Mouse (Mus musculus) thymus, adult 18-20 months (tissue): ENCODE results near the gene Cfap161.

Experiments
- DNase-seq, 2 experiments: peaks; one replicate each; pipeline ENCODE4 v3.0.0; 2022; ENCODE audit warnings: mixed read lengths in 2 of 2

Gene Cfap161

DNA sequence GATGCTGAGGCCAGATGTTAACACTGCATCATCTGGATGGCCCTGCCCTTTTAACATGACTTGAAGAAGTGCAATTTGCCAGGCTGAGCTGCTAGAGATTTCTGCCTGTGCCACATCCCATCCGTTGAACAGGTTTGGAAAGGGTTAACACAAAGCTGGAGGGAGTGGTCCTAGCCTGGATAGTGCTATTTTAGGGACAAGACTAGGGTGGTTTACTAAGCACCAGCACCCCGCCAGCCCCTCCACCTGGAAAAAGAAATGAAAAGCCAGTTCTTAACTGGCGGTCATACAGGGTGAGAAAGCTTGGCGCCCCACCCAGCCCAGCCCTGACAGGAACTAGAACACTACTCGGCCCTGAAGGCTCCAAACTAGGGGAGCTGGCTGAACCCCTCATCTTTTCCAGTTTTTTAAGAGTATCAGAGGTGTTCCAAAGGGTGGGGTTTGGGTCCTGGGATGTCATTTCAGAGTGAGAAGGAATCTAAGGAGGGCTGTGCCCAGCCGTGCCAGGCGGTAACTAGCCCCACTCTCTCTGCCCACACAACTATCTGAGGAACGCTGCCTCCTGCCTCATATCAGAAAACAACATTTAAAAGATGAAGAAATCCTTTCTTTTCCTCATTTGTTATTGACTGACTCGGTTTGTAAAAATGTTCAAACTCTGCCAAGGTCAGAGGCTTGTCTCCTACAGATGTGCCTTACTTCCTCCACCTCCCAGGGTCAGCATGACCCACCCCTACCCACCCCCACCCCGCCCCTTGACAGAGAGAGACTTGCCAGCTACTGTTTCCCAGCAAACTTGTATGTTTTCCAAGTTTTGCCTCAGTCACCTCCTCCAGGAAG lies 55.8 kb downstream of the Cfap161 start:
- no peak for DNase-seq

DNA sequence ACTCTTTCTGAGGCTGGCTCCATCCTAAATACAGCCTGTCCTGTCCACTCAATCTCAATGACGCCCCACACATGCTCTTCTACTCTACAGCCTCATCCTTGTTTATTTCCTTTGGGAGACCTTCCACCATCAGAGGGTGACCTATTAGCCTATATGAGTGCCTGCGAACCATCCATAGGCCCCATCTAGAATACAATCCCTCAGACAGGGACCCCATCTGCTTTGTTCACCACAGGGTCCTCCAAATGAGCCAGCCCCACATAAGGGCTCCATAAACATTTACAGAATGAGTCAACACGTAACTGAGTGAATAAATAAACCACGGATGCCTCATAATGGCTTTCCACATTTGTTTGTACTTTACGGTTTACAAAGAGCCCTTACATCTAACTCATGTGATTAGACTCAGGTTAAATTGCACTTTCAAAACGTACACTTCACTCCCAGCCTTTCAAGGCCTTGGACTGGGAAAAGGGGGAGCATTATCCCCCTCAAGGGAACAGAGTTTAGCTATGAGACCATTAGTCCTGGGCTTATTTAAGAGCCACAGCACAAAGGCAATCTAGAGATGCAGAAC lies 56.7 kb downstream of the Cfap161 start:
- no peak for DNase-seq

DNA sequence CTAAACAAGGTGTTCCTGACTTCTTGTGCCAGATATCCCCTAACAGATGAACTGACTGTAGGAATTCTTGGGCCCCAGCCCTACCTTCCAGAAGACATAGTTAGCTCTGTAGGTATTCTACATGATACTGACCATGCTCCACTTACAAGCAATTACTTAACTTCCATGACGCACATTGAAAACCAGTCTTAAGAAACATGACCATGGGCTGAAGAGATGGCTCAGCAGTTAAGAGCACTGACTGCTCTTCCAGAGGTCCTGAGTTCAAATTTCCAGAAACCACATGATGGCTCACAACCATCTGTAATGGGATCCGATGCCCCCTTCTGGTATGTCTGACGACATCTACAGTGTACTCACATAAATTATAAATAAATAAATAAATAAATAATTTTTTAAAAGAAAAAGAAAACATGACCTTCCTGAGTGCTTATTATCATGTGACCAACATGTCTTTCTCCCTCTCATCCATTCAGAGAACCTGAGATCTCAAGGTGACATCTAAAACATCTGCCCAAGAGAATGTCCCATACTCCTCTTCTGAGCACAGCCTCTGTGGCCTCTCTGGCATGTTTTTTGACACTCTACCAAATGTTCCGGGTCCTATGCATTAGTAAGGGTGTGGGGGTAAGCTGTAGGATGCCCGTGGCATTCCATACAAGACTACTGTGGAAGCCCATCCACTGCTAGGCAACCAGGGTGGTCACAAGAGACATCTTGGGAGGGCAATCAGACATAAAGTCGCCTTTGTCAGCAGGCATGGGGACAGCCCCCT lies 58.2 kb downstream of the Cfap161 start:
- no peak for DNase-seq

DNA sequence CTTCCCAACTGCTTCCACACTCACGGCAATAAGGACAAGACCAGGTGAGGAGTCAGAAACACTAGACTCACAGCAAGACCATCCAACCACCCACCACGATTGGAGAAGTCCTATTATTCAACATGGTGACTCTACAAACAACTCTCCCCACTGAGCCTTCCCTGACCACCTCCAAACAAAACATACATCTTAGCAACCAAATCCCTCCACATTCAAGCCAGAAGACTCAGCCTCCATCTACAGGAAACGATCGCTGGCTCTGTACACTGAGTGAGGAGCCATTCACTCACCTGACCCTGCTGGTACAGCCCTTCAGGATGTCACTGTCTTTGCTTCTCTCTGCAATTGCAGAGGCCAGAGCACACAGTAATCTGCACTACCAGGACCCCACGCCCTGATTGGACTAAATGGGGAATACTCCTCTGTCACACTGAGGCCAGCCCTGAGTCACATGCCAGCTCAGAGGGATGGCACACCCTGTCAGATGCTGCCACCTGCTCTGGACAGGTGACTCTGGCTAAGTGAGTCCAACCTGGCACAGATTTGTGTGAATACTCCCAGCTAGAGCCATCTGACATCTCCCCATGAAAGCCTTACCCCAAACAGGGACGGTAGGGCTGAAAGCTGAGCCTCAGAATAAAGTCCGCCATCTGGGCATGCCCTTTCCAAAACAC lies 59.4 kb downstream of the Cfap161 start:
- no peak for DNase-seq

DNA sequence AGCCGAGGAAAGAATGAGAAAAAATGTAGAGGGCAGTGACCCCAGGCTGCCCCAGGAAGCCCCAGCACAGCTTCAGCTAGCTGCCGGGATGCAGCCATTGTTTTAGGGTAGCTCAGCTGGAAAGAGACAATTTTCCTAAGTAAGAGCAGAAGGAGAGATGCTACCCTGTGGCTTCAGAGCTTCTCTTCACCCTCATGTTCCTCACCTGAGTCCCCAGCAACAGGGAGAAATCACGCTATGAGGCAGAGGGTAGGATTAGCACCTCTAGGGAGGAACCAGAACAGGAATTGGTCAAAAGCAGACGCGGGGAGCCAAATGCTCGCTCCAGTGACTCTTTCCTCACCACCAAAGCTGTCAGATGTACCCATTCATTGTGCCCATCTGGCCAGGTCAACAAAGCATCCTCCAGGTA lies 60.0 kb downstream of the Cfap161 start:
- no peak for DNase-seq

DNA sequence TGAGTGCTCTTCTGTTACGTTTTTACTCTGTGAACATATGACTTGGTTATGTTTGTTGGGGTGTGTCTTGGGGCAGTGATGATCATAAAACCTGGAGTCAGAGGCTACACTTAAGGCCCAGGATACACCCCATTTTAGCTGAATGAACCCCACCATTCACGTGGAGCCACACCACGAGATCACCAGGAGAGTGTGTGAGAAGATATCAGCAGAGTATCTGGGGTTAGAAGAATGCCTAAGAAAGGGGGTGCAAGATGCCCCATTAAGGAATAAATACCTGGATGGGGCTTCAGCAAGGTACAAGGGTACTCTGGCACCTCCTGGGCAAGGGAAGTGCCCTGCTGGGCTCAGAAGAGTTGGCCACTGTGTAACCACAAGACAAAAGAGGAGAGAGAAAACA lies 60.4 kb downstream of the Cfap161 start:
- DNase-seq, result no peak

DNA sequence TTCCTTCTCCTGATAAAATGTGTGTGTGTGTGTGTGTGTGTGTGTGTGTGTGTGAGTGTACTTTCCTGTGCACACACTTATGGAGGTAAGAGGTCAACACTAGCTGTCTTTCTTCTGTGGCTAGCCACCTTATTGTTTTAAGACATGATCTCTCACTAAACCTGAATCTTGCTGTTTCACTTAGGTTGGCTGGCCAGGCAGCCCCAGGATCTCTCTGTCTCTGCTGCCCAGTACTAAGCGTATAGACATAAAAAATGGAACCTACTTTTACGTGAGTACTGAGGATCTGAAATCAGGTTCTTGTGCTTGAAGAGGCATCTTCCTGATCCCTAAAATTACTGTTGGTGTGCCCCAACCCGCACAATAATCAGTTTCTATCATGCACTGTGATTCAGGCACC lies 61.9 kb downstream of the Cfap161 start:
- no peak for DNase-seq

DNA sequence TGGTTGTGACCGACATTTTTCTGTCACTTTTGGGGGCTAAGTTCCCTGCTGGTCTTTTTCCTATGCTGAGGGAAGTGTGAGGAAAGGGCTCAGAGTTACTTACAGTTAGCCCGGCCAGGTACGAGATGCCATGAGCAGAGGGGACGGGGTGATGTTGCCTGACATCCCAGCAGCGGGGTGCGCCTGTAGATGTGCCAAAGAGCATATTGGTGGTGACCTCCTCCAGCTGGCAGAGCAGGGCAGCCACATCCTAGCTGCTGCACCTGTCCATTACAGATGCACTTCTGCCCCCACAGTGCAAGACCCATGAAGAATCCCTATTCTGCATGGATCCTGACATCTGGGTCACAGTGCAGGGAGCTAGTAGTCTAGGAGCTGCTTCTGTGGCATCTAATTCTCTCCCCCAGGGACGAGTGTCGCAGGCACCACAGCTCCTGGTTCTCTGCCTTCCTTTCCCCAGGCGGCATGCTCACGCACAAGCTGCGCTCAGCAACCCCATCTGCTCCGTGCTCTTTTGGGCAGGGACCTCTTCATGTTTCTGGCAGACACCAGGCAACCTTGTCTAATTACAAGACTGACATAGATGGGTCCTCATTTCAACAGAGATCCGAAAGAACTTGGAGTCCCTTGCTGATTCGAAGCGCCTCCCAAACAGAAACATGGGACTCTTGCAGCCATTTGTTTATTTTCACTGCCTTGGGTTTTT lies 62.6 kb downstream of the Cfap161 start:
- no peak for DNase-seq

DNA sequence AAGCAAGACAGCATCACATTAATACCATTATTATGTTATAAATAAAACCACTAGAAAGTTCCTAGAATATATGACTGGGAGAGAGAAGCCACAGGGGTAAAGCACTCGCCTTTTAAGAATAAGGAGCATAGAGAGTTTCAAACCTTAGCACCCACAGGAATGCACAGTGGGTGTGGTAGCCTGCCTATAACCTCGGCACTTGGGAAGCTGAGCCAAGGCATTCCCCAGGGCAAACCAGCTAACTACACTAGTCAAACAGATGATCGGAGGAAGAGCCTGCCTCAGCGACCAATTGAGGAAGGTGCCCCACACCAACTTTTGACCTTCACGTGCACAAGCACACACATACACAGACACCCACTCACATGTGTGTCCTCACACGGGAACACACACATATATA lies 63.4 kb downstream of the Cfap161 start:
- DNase-seq, result no peak

DNA sequence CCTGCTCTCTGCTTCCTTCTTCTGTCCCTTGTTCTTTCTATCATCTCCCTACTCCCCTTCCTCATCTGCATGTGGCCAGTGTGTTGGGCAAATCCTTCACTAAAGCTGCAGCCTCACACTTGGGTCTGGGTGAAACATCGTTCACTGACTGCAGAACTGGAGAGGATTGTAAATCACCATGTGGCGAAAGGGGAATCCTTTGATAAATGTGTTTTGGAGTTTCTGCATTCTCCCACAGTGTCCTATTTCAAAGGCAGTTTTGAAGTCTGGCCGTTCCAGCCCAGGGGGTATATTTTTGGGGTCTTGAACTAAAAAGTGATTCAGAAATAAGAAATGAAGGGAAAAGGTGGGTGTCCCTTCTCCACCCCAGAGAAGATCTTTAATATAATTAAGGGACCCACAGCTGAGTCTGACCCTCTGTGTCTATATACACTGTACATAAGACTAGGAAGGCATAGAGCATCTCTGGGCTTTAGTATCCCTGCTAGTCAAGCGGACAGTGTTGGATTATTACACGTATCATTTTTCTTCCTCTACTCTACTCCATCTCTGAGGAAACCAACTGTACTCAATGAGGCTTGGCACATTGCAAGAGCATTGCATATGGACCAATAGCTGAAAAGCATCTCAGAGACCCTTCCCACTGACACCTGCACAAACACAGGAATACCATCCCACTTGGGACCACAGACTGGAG lies 67.6 kb downstream of the Cfap161 start:
- no peak for DNase-seq

DNA sequence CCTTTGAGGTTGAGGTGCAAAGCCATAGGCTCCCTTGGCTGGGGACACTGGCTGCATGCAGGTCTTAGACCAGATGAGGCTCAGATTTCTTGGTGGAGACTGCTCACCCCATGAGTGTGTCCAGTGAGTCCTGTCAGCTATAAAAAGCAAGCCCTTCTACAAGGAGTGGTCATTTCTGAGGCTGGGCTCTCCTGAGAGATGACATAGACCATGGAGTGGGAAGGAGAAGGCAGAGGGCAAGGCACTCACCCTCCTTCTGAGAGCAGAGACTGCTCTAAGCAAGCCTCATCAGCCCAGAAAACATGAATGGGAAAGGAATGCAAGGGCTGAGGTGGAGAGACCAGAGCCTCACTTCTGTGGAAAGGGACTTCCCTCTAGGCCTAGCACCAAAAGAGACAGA lies 68.9 kb downstream of the Cfap161 start:
- DNase-seq, result no peak

DNA sequence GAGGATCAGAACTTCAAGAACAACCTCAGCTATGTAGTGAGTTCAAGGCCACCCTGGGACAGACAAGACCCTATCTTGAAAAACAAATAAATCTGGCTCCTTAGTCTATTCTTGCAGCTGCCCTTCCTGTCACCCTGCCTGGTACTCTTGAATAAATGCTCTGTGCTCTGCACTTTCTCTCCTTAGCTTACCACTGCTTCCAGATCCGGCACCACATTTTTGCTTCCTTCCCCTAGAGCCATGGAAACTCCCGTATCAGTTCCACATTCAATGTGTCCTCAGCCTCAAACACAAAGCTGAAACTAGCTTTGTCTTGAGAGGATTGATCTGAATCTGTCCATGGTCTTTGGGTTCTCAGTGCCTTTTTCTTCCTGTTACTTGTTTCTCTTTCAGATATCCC lies 70.1 kb downstream of the Cfap161 start:
- no peak for DNase-seq
